Mouse (Mus musculus): ENCODE results near the gene Tnnc1.

DNA sequence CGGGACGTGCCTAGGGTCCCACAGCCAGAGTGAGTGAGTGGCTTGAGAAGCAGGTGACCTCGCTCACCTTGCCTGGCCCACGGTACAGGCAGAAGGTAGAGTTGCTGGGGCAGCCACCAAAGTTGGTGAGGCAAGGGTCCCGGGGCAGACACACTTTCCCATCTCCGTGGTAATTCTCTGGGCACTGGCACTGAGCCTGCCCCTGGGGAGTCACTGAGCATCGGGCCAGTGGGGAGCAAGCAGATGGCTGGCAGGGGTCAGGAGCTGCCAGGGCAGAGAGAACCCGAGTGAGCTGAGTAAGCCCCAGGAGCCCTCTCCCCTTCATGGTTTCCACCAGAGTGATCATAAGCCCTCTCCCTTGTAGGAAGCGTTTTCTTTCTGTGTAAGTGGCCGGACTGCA, 46.5 kb upstream of the Tnnc1 start:
- TF ChIP-seq CTCF (IDR thresholded peaks at IDR 0.05; ENCODE audit: borderline replicate concordance, extremely low read depth, insufficient read depth, insufficient read length) (no peak), POLR2A (IDR thresholded peaks at IDR 0.05; ENCODE audit: borderline replicate concordance, extremely low read depth, insufficient read depth, insufficient read length, poor library complexity, severe bottlenecking) (no peak)
